Comparison of ENCODE assay signal across 8 mouse cellular contexts in genomic region chr4:117125910-117126674, GRCm38 (mm10). TPM values are rescaled to one million over a fixed set of nuclear protein-coding genes. Genes with fewer than 3 reads are reported as not detected.
A peak's percentile ranks its signal among the peaks of the same experiment; 100 is the strongest.
DNase-seq lines count a peak whose midpoint lies in the region; ATAC-seq and TF ChIP-seq lines count a peak whose summit lies in the region.

No protein-coding gene starts in this region.

- peaks cover 3% of the 10 kb centered on the region; the same call in 1 of the 2 replicates for H3K36me3 ChIP-seq in forebrain, embryonic 11.5 days (ENCODE audit: control insufficient read depth, insufficient read depth, low read length)

- peak; percentile 77 for ATAC-seq in Patski
- no peak for ATAC-seq in forebrain, embryonic 11.5 days (replicated peaks; ENCODE audit: low FRiP score)

- intact Hi-C loops in heart, postnatal 25 days (cut with DNase I) = no loop called here

- H3K4me1 ChIP-seq in forebrain, embryonic 11.5 days (replicated peaks; ENCODE audit: control insufficient read depth, insufficient read depth, low read length) = peaks cover 17% of the 10 kb centered on the region

- CTCF ChIA-PET in Patski (lab: Charles Lee) = interaction anchor here (1.1 to 1.5 kb wide), 5 partner anchors 8 to 124 kb away, joined by 3 to 5 read pairs (median 4); partner anchors contain the start of gene Plk3

- TF ChIP-seq CTCF in Patski (IDR thresholded peaks at IDR 0.05) = no peak

- peak overlapping the region; percentile 41 for H3K9ac ChIP-seq in forebrain, embryonic 11.5 days (ENCODE audit: low read length)

- DNase-seq in cerebellum, postnatal 10 days = peak; percentile 59
- DNase-seq in cerebellum, adult 11 months = no peak
- no peak for DNase-seq in Patski (ENCODE audit: low read depth, low spot score)
- no peak for DNase-seq in forebrain, embryonic 11.5 days (ENCODE audit: low spot score)
- peak; percentile 89 for DNase-seq in heart, postnatal 25 days (ENCODE audit: low spot score)
- peak; percentile 72 for DNase-seq in large intestine, adult 2 months (ENCODE audit: low read depth, low spot score)
- DNase-seq in mesoderm, embryonic 11.5 days (ENCODE audit: low read depth, low spot score) = peak; percentile 59
- DNase-seq in telencephalon, adult 2 months (ENCODE audit: low read depth, low spot score) = peak; percentile 60

- POLR2A ChIA-PET in Patski (lab: Charles Lee) = interaction anchor here (1.2 kb wide), 1 partner anchor 310 kb away, joined by 3 read pairs; no protein-coding TSS in a partner anchor

- 53% methylated on average over 15 of the region's 15 CpGs for WGBS in forebrain, embryonic 11.5 days
- 37% methylated on average over 15 of the region's 15 CpGs for WGBS in large intestine, adult 2 months

- peak overlapping the region; percentile 33; the same call in 1 of the 2 replicates for H3K27ac ChIP-seq in forebrain, embryonic 11.5 days (ENCODE audit: low read depth, low read length)

- no peak overlapping the region for H3K4me3 ChIP-seq in forebrain, embryonic 11.5 days (ENCODE audit: low read depth, low read length)

- no peaks in the 10 kb centered on the region for H3K27me3 ChIP-seq in Patski
- H3K27me3 ChIP-seq in forebrain, embryonic 11.5 days (ENCODE audit: control insufficient read depth, insufficient read depth, low read length) = no peaks in the 10 kb centered on the region

- H3K4me2 ChIP-seq in forebrain, embryonic 11.5 days (ENCODE audit: low read depth, low read length, severe bottlenecking) = no peak overlapping the region

- in situ Hi-C loops in Patski (cut with MboI; ENCODE audit: low pct_unique_long_range_greater_than_20kb) = loop anchor here (10.0 kb wide), 1 partner anchor 401 kb away; the partner anchor contains the start of gene Tesk2

- H3K9me3 ChIP-seq in forebrain, embryonic 11.5 days (ENCODE audit: control insufficient read depth, low read length) = no peaks in the 10 kb centered on the region

RNA-seq across cellular contexts. Expression of gene Tctex1d4, which starts 0.5 kb away (rescaled TPM):
- 0.21 TPM for polyA plus RNA-seq in Patski (2021)
- polyA plus RNA-seq in forebrain, embryonic 11.5 days (2014; fragmentation: Nextera tagmentation; extraction: Ambion mirVana) = not detected in 2 replicates
- total RNA-seq in heart, postnatal 25 days (2021) = not detected
- polyA plus RNA-seq in large intestine, adult 2 months (2012; rRNA removed) = 0.31 and 0.47 TPM in 2 replicates

RNA-seq across cellular contexts. Expression of gene Btbd19, which starts 0.6 kb away (rescaled TPM):
- 37.2 TPM for polyA plus RNA-seq in Patski (2021)
- 4.1 and 6.5 TPM in 2 replicates for polyA plus RNA-seq in forebrain, embryonic 11.5 days (2014; fragmentation: Nextera tagmentation; extraction: Ambion mirVana)
- total RNA-seq in heart, postnatal 25 days (2021) = 1 to 10 TPM; 2.0 to 3.3 TPM
- polyA plus RNA-seq in large intestine, adult 2 months (2012; rRNA removed) = 7.8 and 8.2 TPM in 2 replicates

RNA-seq across cellular contexts. Expression of gene Plk3, which starts 7.7 kb away (rescaled TPM):
- 9.7 TPM for polyA plus RNA-seq in Patski (2021)
- 16.0 and 17.4 TPM in 2 replicates for polyA plus RNA-seq in forebrain, embryonic 11.5 days (2014; fragmentation: Nextera tagmentation; extraction: Ambion mirVana)
- 1 to 10 TPM; 1.5 to 2.1 TPM for total RNA-seq in heart, postnatal 25 days (2021)
- polyA plus RNA-seq in large intestine, adult 2 months (2012; rRNA removed) = 12.7 and 17.1 TPM in 2 replicates

RNA-seq across cellular contexts. Expression of gene Rps8, which starts 30.0 kb away (rescaled TPM):
- polyA plus RNA-seq in Patski (2021) = 289 TPM
- 797 and 841 TPM in 2 replicates for polyA plus RNA-seq in forebrain, embryonic 11.5 days (2014; fragmentation: Nextera tagmentation; extraction: Ambion mirVana)
- total RNA-seq in heart, postnatal 25 days (2021) = 100 to 1,000 TPM; 571 to 648 TPM
- polyA plus RNA-seq in large intestine, adult 2 months (2012; rRNA removed) = 620 and 649 TPM in 2 replicates

RNA-seq across cellular contexts. Expression of gene Ptch2, which starts 30.2 kb away (rescaled TPM):
- 0.23 TPM for polyA plus RNA-seq in Patski (2021)
- polyA plus RNA-seq in forebrain, embryonic 11.5 days (2014; fragmentation: Nextera tagmentation; extraction: Ambion mirVana) = 5.8 and 6.4 TPM in 2 replicates
- total RNA-seq in heart, postnatal 25 days (2021) = 1 to 10 TPM; 1.1 to 1.5 TPM
- 1.6 and 3.6 TPM in 2 replicates for polyA plus RNA-seq in large intestine, adult 2 months (2012; rRNA removed)

Comparison
In these comparisons a context has a peak if more than half of its experiments do, and no peak if none do; other contexts are left out.
1. DNase-seq: peak in cerebellum, postnatal 10 days (2 of 2), heart, postnatal 25 days (single experiment), large intestine, adult 2 months (single experiment), mesoderm, embryonic 11.5 days (single experiment) and telencephalon, adult 2 months (single experiment); none in cerebellum, adult 11 months (single experiment), Patski (single experiment) and forebrain, embryonic 11.5 days (single experiment).